Comparison of ENCODE assay signal across 8 mouse cellular contexts in genomic region chr8:70609849-70610795, GRCm38 (mm10). TPM values are rescaled to one million over a fixed set of nuclear protein-coding genes. Genes with fewer than 3 reads are reported as not detected.
DNase-seq lines count a peak whose midpoint lies in the region; ATAC-seq and TF ChIP-seq lines count a peak whose summit lies in the region.

No protein-coding gene starts in this region.

- TF ChIP-seq EP300 in liver, embryonic 14.5 days (IDR thresholded peaks at IDR 0.05; ENCODE audit: low read depth) = no peak

- ATAC-seq in erythroid progenitor cell, adult 5-6 weeks (replicated peaks; ENCODE audit: low FRiP score, poor library complexity, severe bottlenecking) = peak; percentile 72
- ATAC-seq in heart, embryonic 13.5 days (ENCODE audit: extremely low read depth, insufficient number of reproducible peaks, low FRiP score, low TSS enrichment) = peak; percentile 43
- peak; percentile 65 for ATAC-seq in kidney, embryonic 16.5 days (ENCODE audit: low FRiP score, low TSS enrichment)
- ATAC-seq in liver, embryonic 14.5 days (ENCODE audit: insufficient read depth) = peak; percentile 54
- ATAC-seq in stomach, embryonic 16.5 days (ENCODE audit: insufficient read depth, low FRiP score) = peak; percentile 81

- H3K9ac ChIP-seq in heart, embryonic 13.5 days = peak overlapping the region; percentile 96
- H3K9ac ChIP-seq in kidney, embryonic 16.5 days (replicated peaks; ENCODE audit: low read length) = peak overlapping the region; percentile 91
- peak overlapping the region; percentile 70 for H3K9ac ChIP-seq in liver, embryonic 14.5 days (replicated peaks)
- H3K9ac ChIP-seq in stomach, embryonic 16.5 days (ENCODE audit: low read length) = peak overlapping the region; percentile 97

- H3K9me3 ChIP-seq in heart, embryonic 13.5 days = no peaks in the 10 kb centered on the region
- no peaks in the 10 kb centered on the region for H3K9me3 ChIP-seq in kidney, embryonic 16.5 days (ENCODE audit: low read length)
- H3K9me3 ChIP-seq in liver, embryonic 14.5 days (ENCODE audit: control insufficient read depth, low read length) = no peaks in the 10 kb centered on the region
- no peaks in the 10 kb centered on the region for H3K9me3 ChIP-seq in stomach, embryonic 16.5 days (replicated peaks; ENCODE audit: control insufficient read depth, low read length)

- H3K79me2 ChIP-seq in C2C12 (ENCODE audit: control insufficient read depth, insufficient read depth) = peaks cover 31% of the 10 kb centered on the region

- peak overlapping the region; percentile 38 for H3K4me3 ChIP-seq in C2C12 (ENCODE audit: insufficient read depth, poor library complexity, severe bottlenecking)
- H3K4me3 ChIP-seq in bone marrow, adult 2 months (replicated peaks; ENCODE audit: control insufficient read depth, low read depth, low read length) = peak overlapping the region; percentile 63
- peak overlapping the region; percentile 87 for H3K4me3 ChIP-seq in heart, embryonic 13.5 days
- H3K4me3 ChIP-seq in kidney, embryonic 16.5 days (ENCODE audit: low read length) = peak overlapping the region; percentile 54
- H3K4me3 ChIP-seq in liver, embryonic 14.5 days (ENCODE audit: insufficient read depth in 1 of 2, low read depth in 2 of 2, low read length in 2 of 2) = peak overlapping the region; percentile 44 to 62
- peak overlapping the region; percentile 85 for H3K4me3 ChIP-seq in stomach, embryonic 16.5 days (replicated peaks; ENCODE audit: low read length)

- H3K4me1 ChIP-seq in bone marrow, adult 2 months (ENCODE audit: control insufficient read depth, insufficient read depth, low read length) = peaks cover 8% of the 10 kb centered on the region
- peaks cover 46% of the 10 kb centered on the region for H3K4me1 ChIP-seq in heart, embryonic 13.5 days
- H3K4me1 ChIP-seq in kidney, embryonic 16.5 days (ENCODE audit: insufficient read depth, low read length) = peaks cover 46% of the 10 kb centered on the region
- H3K4me1 ChIP-seq in liver, embryonic 14.5 days (replicated peaks; ENCODE audit: control insufficient read depth in 2 of 2, insufficient read depth in 2 of 2, low read length in 1 of 2) = peaks cover 17 to 24% of the 10 kb centered on the region in 2 experiments
- H3K4me1 ChIP-seq in stomach, embryonic 16.5 days (ENCODE audit: control insufficient read depth, insufficient read depth, low read length) = peaks cover 33% of the 10 kb centered on the region

- no peaks in the 10 kb centered on the region for H3K27me3 ChIP-seq in C2C12 (ENCODE audit: control insufficient read depth, insufficient read depth, insufficient read length)
- H3K27me3 ChIP-seq in heart, embryonic 13.5 days (replicated peaks) = no peaks in the 10 kb centered on the region
- no peaks in the 10 kb centered on the region for H3K27me3 ChIP-seq in kidney, embryonic 16.5 days (ENCODE audit: insufficient read depth, low read length)
- H3K27me3 ChIP-seq in liver, embryonic 14.5 days (ENCODE audit: control insufficient read depth, insufficient read depth, low read length) = no peaks in the 10 kb centered on the region
- no peaks in the 10 kb centered on the region for H3K27me3 ChIP-seq in stomach, embryonic 16.5 days (ENCODE audit: control insufficient read depth, insufficient read depth, low read length)

- WGBS in bone marrow, adult 2 months = under 1% methylated on average over 43 of the region's 45 CpGs
- under 1% methylated on average over 44 of the region's 45 CpGs for WGBS in heart, embryonic 13.5 days
- WGBS in kidney, embryonic 16.5 days = under 1% methylated on average over 36 of the region's 45 CpGs
- under 1% methylated on average over 42 of the region's 45 CpGs for WGBS in liver, embryonic 14.5 days (ENCODE audit: insufficient replicate concordance)
- under 1% methylated on average over 43 of the region's 45 CpGs for WGBS in stomach, embryonic 16.5 days

- H3ac ChIP-seq in C2C12 (ENCODE audit: control insufficient read depth, insufficient read length, low read depth) = peak overlapping the region; percentile 85

- peaks cover 17% of the 10 kb centered on the region for H3K79me3 ChIP-seq in C2C12 (ENCODE audit: low read depth)

- DNase-seq in liver, embryonic 14.5 days (ENCODE audit: low read depth in 3 of 3, low spot score in 3 of 3) = peak; percentile 68 to 96 (median 73)
- peak; percentile 84 to 91 for DNase-seq in natural killer cell, adult 2 months (ENCODE audit: low spot score in 2 of 2)

- peak overlapping the region; percentile 99 for H3K4me2 ChIP-seq in heart, embryonic 13.5 days
- H3K4me2 ChIP-seq in kidney, embryonic 16.5 days (replicated peaks; ENCODE audit: low read depth, low read length) = peak overlapping the region; percentile 98
- H3K4me2 ChIP-seq in liver, embryonic 14.5 days (ENCODE audit: low read depth) = peak overlapping the region; percentile 91
- H3K4me2 ChIP-seq in stomach, embryonic 16.5 days (ENCODE audit: low read depth, low read length) = peak overlapping the region; percentile 98

- no peak for TF ChIP-seq CTCF in C2C12 (IDR thresholded peaks at IDR 0.05; ENCODE audit: control insufficient read depth, insufficient read depth, insufficient read length)
- no peak for TF ChIP-seq CTCF in bone marrow, adult 2 months (IDR thresholded peaks at IDR 0.05; ENCODE audit: control insufficient read depth, insufficient read depth, low read length)
- TF ChIP-seq CTCF in liver, embryonic 14.5 days (IDR thresholded peaks at IDR 0.05; ENCODE audit: low read depth) = no peak

- no peaks in the 10 kb centered on the region for H3K36me3 ChIP-seq in C2C12 (ENCODE audit: control insufficient read depth, insufficient read depth)
- no peaks in the 10 kb centered on the region for H3K36me3 ChIP-seq in heart, embryonic 13.5 days
- no peaks in the 10 kb centered on the region for H3K36me3 ChIP-seq in kidney, embryonic 16.5 days (ENCODE audit: insufficient read depth, low read length)
- no peaks in the 10 kb centered on the region for H3K36me3 ChIP-seq in liver, embryonic 14.5 days (replicated peaks; ENCODE audit: control insufficient read depth, insufficient read depth, low read depth)
- H3K36me3 ChIP-seq in stomach, embryonic 16.5 days (ENCODE audit: control insufficient read depth, insufficient read depth, low read length) = no peaks in the 10 kb centered on the region

- H3K27ac ChIP-seq in bone marrow, adult 2 months (ENCODE audit: control insufficient read depth, insufficient read depth, low read depth, low read length, poor library complexity) = peak overlapping the region; percentile 90
- peak overlapping the region; percentile 99 for H3K27ac ChIP-seq in heart, embryonic 13.5 days (replicated peaks)
- peak overlapping the region; percentile 100 for H3K27ac ChIP-seq in kidney, embryonic 16.5 days (ENCODE audit: low read length)
- peak overlapping the region; percentile 71 for H3K27ac ChIP-seq in liver, embryonic 14.5 days
- peak overlapping the region; percentile 98 for H3K27ac ChIP-seq in stomach, embryonic 16.5 days (ENCODE audit: low read length)

- peak; percentile 48 for TF ChIP-seq POLR2A in bone marrow, adult 2 months (IDR thresholded peaks at IDR 0.05; ENCODE audit: borderline replicate concordance, control insufficient read depth, low read depth, low read length)

RNA-seq across cellular contexts. Expression of gene Ssbp4, which starts 1.4 kb away (rescaled TPM):
- 193 TPM for polyA plus RNA-seq in C2C12 (2012; fragmentation: generic; extraction: Trizol)
- 45.2 and 107 TPM in 2 replicates for polyA plus RNA-seq in bone marrow, adult 2 months (2011; ENCODE audit: insufficient read depth, insufficient read length, low replicate concordance, missing spikeins)
- total RNA-seq in erythroid progenitor cell, adult 5-6 weeks (2015; ENCODE audit: low replicate concordance) = 9.0 and 13.0 TPM in 2 replicates
- total RNA-seq in erythroid progenitor cell, adult 5-6 weeks (2017; ENCODE audit: low replicate concordance) = 18.1 and 30.6 TPM in 2 replicates
- 63.3 and 70.9 TPM in 2 replicates for polyA plus RNA-seq in heart, embryonic 13.5 days (2015; fragmentation: Nextera tagmentation; extraction: Ambion mirVana)
- 133 and 149 TPM in 2 replicates for polyA plus RNA-seq in kidney, embryonic 16.5 days (2015; fragmentation: Nextera tagmentation; extraction: Ambion mirVana)
- 36.3 and 50.8 TPM in 2 replicates for polyA plus RNA-seq in liver, embryonic 14.5 days (2012; rRNA removed)
- polyA plus RNA-seq in liver, embryonic 14.5 days (2014; fragmentation: Nextera tagmentation; extraction: Ambion mirVana) = 49.5 and 61.7 TPM in 2 replicates
- 65.2 and 68.3 TPM in 2 replicates for polyA plus RNA-seq in stomach, embryonic 16.5 days (2015; fragmentation: Nextera tagmentation; extraction: Ambion mirVana)

RNA-seq across cellular contexts. Expression of gene Lrrc25, which starts 5.8 kb away (rescaled TPM):
- polyA plus RNA-seq in C2C12 (2012; fragmentation: generic; extraction: Trizol) = not detected
- polyA plus RNA-seq in bone marrow, adult 2 months (2011; ENCODE audit: insufficient read depth, insufficient read length, low replicate concordance, missing spikeins) = 3.4 and 18.8 TPM in 2 replicates
- total RNA-seq in erythroid progenitor cell, adult 5-6 weeks (2015; ENCODE audit: low replicate concordance) = 2.5 and 11.7 TPM in 2 replicates
- 2.3 and 3.5 TPM in 2 replicates for total RNA-seq in erythroid progenitor cell, adult 5-6 weeks (2017; ENCODE audit: low replicate concordance)
- polyA plus RNA-seq in heart, embryonic 13.5 days (2015; fragmentation: Nextera tagmentation; extraction: Ambion mirVana) = 1.5 and 2.7 TPM in 2 replicates
- 1.8 and 1.9 TPM in 2 replicates for polyA plus RNA-seq in kidney, embryonic 16.5 days (2015; fragmentation: Nextera tagmentation; extraction: Ambion mirVana)
- 4.3 and 5.3 TPM in 2 replicates for polyA plus RNA-seq in liver, embryonic 14.5 days (2012; rRNA removed)
- 4.7 TPM in 2 replicates for polyA plus RNA-seq in liver, embryonic 14.5 days (2014; fragmentation: Nextera tagmentation; extraction: Ambion mirVana)
- polyA plus RNA-seq in stomach, embryonic 16.5 days (2015; fragmentation: Nextera tagmentation; extraction: Ambion mirVana) = 2.9 and 3.0 TPM in 2 replicates

RNA-seq across cellular contexts. Expression of gene Isyna1, which starts 15.9 kb away (rescaled TPM):
- polyA plus RNA-seq in C2C12 (2012; fragmentation: generic; extraction: Trizol) = 78.6 TPM
- polyA plus RNA-seq in bone marrow, adult 2 months (2011; ENCODE audit: insufficient read depth, insufficient read length, low replicate concordance, missing spikeins) = 11.2 and 23.7 TPM in 2 replicates
- total RNA-seq in erythroid progenitor cell, adult 5-6 weeks (2015; ENCODE audit: low replicate concordance) = 5.8 and 15.9 TPM in 2 replicates
- total RNA-seq in erythroid progenitor cell, adult 5-6 weeks (2017; ENCODE audit: low replicate concordance) = 2.5 and 8.0 TPM in 2 replicates
- polyA plus RNA-seq in heart, embryonic 13.5 days (2015; fragmentation: Nextera tagmentation; extraction: Ambion mirVana) = 135 and 145 TPM in 2 replicates
- polyA plus RNA-seq in kidney, embryonic 16.5 days (2015; fragmentation: Nextera tagmentation; extraction: Ambion mirVana) = 215 and 217 TPM in 2 replicates
- 61.3 and 62.4 TPM in 2 replicates for polyA plus RNA-seq in liver, embryonic 14.5 days (2012; rRNA removed)
- 30.2 and 34.2 TPM in 2 replicates for polyA plus RNA-seq in liver, embryonic 14.5 days (2014; fragmentation: Nextera tagmentation; extraction: Ambion mirVana)
- polyA plus RNA-seq in stomach, embryonic 16.5 days (2015; fragmentation: Nextera tagmentation; extraction: Ambion mirVana) = 104 and 111 TPM in 2 replicates

RNA-seq across cellular contexts. Expression of gene Gdf15, which starts 22.1 kb away (rescaled TPM):
- 20.9 TPM for polyA plus RNA-seq in C2C12 (2012; fragmentation: generic; extraction: Trizol)
- polyA plus RNA-seq in bone marrow, adult 2 months (2011; ENCODE audit: insufficient read depth, insufficient read length, low replicate concordance, missing spikeins) = 3.1 TPM in 1 of 2 replicates, not detected in the other
- total RNA-seq in erythroid progenitor cell, adult 5-6 weeks (2015; ENCODE audit: low replicate concordance) = not detected in 2 replicates
- total RNA-seq in erythroid progenitor cell, adult 5-6 weeks (2017; ENCODE audit: low replicate concordance) = not detected in 2 replicates
- 0.86 and 1.2 TPM in 2 replicates for polyA plus RNA-seq in heart, embryonic 13.5 days (2015; fragmentation: Nextera tagmentation; extraction: Ambion mirVana)
- polyA plus RNA-seq in kidney, embryonic 16.5 days (2015; fragmentation: Nextera tagmentation; extraction: Ambion mirVana) = 1.0 and 1.2 TPM in 2 replicates
- polyA plus RNA-seq in liver, embryonic 14.5 days (2012; rRNA removed) = 6.3 and 9.0 TPM in 2 replicates
- polyA plus RNA-seq in liver, embryonic 14.5 days (2014; fragmentation: Nextera tagmentation; extraction: Ambion mirVana) = 1.2 and 2.8 TPM in 2 replicates
- polyA plus RNA-seq in stomach, embryonic 16.5 days (2015; fragmentation: Nextera tagmentation; extraction: Ambion mirVana) = 0.57 and 0.60 TPM in 2 replicates

RNA-seq across cellular contexts. Expression of gene Pgpep1, which starts 50.1 kb away (rescaled TPM):
- 34.9 TPM for polyA plus RNA-seq in C2C12 (2012; fragmentation: generic; extraction: Trizol)
- polyA plus RNA-seq in bone marrow, adult 2 months (2011; ENCODE audit: insufficient read depth, insufficient read length, low replicate concordance, missing spikeins) = 4.3 and 21.1 TPM in 2 replicates
- 0.36 and 6.3 TPM in 2 replicates for total RNA-seq in erythroid progenitor cell, adult 5-6 weeks (2015; ENCODE audit: low replicate concordance)
- total RNA-seq in erythroid progenitor cell, adult 5-6 weeks (2017; ENCODE audit: low replicate concordance) = under 0.01 and 3.0 TPM in 2 replicates
- polyA plus RNA-seq in heart, embryonic 13.5 days (2015; fragmentation: Nextera tagmentation; extraction: Ambion mirVana) = 33.7 and 37.3 TPM in 2 replicates
- polyA plus RNA-seq in kidney, embryonic 16.5 days (2015; fragmentation: Nextera tagmentation; extraction: Ambion mirVana) = 88.5 TPM in 2 replicates
- polyA plus RNA-seq in liver, embryonic 14.5 days (2012; rRNA removed) = 7.6 and 8.6 TPM in 2 replicates
- 19.8 and 23.5 TPM in 2 replicates for polyA plus RNA-seq in liver, embryonic 14.5 days (2014; fragmentation: Nextera tagmentation; extraction: Ambion mirVana)
- polyA plus RNA-seq in stomach, embryonic 16.5 days (2015; fragmentation: Nextera tagmentation; extraction: Ambion mirVana) = 47.4 and 57.5 TPM in 2 replicates

Comparison
In these comparisons a context has a peak if more than half of its experiments do, and no peak if none do; other contexts are left out.
1. Peak in every context shown above with its lines: DNase-seq, ATAC-seq, H3K4me3 ChIP-seq and H3K27ac ChIP-seq.